Mouse (Mus musculus): ENCODE data around the gene Celsr1.

DNA sequence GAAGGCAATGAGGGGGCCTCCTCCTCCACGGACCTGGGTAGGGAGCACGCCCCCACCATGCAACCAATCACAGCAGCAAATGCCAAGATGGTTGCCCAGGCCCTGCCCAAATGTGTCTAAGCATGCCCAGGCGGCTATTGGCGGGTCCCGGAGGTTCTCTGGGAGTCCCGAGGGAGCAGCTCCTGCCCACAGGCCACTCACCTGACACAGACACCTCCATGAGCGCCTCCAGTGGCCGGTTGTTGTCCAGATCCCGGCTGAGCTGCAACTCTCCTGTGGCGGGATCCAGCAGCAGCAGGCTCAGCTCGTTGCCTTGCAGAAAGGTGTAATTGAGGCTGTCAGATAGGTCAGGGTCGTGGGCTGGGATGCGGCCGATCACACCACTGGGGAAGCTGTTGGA lies 3.6 kb downstream of the Celsr1 start:
- TF ChIP-seq CTCF (IDR thresholded peaks at IDR 0.05; ENCODE audit: low read depth, low read length) (no peak), TAL1 (conservative IDR thresholded peaks at IDR 0.05; ENCODE audit: low read depth, low read length) (no peak), POLR2AphosphoS5 (IDR thresholded peaks at IDR 0.05; ENCODE audit: insufficient replicate concordance, low read depth, low read length) (no peak)
